Mouse (Mus musculus): ENCODE measurements around the gene Ferd3l. TPM values are rescaled to one million over a fixed set of nuclear protein-coding genes. Genes with fewer than 3 reads are reported as not detected.

The Ferd3l gene
- total RNA-seq (2022), result not detected

DNA sequence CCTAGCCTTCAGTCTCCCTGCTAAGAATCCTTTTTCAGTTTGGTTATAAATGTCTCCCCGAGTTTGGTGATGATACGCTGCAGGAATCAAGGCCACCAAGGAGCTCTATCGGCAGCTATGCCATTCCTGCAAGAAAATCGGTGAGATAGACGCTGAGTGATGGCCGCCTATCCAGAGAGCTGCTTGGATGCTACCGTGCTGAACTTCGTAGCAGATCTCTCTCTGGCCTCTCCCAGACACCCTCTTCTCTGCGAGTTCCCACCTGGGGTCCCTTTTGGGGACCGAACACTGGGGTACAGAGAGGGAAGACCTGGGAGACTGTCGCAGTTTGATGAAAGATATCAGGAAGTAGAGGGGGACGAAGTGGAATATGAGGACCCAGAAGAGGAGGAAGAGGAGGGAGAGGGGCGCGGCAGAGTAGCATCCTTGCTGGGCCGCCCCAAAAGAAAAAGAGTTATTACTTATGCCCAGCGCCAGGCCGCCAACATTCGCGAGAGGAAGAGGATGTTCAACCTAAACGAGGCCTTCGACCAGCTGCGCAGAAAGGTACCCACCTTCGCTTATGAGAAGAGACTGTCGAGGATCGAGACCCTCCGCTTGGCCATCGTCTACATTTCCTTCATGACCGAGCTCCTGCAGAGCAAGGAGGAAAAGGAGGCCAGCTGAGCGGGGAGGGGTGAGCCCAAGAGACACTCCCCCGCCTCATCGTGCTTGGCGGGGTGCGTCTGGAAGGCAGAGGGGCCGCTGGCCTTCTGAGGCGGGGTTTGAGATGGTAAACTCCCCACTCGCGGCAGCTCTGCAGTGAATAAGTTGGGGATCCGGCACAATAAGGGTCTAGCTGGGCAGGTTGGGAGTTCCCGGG lies at the start of gene Ferd3l:
Ferd3l (plus strand) TSS at position 95 of the 862 bp plus-strand sequence.
- DNase-seq, result no peak

DNA sequence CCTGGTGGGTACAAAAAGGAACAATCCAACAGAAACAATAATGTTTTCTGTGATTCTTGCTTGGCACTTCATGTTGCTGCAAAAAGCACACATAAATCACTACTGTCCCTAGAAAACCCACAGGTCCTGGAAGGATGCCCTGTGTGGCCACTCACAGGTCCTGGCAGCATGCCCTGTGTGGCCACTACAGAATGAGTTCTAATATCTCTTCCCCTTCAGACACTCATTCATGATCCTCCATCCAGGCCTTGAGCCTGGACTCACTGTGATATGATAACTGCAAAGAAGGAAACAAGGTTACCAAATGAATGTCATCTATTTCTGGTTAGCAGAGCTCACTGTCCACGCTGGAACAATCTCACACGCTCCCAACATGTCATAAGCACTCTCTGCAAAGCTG lies 34.3 kb upstream of the Ferd3l start:
- peak; percentile 17 for DNase-seq

DNA sequence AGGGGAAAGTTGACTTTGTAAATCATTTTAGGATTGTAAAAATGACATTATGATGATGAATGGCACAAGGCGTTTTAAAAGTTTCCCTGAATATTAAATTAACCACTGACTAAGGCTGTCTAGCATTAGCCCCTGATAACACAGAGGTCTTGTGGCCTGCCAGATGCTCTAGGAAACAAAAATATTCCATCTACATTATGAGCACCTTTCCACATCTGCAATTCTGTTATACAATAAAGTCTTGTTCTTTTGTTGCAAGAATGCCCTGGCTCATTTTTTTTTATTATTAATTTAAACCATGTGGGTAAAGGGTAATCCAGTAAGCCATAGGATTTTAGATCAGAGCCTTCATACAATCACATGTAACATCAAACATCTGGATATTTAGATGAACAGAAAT lies 33.6 kb upstream of the Ferd3l start:
- DNase-seq, result no peak

DNA sequence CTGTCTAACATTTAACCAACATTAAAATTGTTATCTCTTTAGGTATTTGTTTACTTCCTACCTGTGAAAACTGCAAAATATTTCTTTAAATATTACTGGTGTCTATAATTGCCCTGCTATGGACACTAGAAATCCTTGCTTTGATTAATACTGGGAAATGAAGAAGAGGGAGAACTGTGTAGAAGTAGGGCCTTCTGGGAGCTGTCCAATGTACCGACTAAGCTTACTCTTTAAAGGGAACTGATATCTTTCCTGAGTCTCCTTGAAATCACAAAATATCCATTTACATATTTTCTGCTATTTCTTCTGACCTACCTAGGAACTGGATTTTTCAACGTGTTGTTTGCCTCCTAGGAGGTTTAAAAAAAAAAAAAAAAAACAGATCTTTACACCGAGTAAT lies 1.5 kb upstream of the Ferd3l start:
- no peak for DNase-seq

DNA sequence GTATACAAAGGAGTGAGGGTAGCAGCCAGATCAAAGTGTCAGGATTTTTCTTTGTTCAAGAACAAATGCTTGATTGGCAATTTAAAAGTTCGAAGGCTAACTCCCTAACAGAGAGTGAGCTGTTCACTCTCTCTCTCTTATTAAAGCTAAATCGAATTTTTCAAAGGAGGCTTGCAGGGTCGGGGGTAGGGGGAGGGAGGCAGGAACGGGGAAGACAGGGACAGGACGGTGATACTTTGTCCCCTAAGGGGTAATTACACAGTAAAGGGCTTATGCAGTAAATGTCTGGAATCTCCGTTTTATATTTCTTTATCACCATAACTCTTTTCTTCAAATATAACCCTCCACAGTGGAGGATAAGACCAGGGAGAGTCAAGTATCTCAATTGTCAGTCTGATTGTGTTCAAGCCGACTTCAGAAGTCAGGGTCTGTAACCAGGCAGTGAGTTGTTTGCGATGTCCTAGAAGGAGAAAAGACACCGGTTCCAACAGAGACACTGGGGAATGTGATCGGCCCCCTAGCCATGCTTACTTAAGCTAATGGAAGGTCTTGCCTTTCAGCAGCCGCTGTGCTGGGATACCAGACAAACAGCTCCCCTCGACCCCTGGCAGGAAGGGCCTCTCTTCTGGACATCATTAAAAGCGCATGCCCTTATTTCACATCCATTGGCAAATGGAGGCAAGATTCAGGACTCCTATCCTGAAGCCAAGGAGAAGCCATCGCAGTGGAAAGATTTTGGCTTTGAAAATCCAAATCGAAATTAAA lies 709 bp upstream of the Ferd3l start:
- no peak for DNase-seq

DNA sequence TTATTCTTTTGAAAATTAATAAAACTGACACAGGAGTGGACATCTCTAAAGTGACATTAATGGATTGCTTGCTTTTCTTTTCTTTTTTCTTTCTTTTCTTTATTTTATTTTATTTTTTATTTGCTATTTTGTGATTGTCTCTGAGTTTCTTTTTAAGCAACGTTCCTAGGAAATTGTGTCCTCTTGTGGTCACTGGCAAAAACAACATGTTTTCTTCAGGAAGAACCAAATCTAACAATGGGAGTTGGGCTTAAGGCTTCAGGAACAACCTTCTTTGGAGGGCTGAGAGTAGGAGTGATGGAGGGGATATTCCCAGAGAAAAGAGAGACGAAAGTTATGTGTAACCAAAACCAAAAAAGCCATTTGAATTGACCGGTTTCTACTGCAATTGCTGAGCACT lies 24.6 kb downstream of the Ferd3l start:
- no peak for DNase-seq

DNA sequence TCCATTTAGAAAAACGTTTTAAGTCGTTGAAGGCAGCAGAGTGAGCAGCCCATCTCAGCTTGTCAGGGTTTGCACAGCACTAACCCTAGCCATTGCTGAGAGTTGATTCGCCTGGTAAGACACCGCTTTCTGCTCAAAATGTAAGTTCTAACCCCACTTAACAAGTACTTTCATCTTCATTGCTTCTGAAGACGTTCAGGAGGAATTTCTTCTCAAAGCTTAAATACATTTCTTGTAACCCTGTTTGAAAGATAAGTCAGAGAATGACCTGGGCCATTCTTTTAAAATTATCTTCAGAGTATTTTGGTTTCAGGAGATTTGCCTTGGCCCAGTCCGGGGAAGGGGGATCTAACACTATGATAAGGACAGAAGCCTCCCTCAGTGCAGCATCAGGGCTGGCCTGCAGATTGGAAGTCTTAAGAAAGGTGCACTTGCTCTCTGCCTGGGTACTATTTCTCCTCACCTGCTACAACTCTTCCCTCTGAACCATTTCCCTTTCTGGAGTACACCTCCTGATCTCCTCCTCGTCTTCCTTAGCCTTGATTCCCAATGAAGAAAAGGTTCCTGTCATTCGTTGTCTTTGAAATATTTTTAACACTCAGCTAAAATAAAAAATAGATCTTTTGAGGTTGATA lies 26.8 kb downstream of the Ferd3l start:
- no peak for DNase-seq

DNA sequence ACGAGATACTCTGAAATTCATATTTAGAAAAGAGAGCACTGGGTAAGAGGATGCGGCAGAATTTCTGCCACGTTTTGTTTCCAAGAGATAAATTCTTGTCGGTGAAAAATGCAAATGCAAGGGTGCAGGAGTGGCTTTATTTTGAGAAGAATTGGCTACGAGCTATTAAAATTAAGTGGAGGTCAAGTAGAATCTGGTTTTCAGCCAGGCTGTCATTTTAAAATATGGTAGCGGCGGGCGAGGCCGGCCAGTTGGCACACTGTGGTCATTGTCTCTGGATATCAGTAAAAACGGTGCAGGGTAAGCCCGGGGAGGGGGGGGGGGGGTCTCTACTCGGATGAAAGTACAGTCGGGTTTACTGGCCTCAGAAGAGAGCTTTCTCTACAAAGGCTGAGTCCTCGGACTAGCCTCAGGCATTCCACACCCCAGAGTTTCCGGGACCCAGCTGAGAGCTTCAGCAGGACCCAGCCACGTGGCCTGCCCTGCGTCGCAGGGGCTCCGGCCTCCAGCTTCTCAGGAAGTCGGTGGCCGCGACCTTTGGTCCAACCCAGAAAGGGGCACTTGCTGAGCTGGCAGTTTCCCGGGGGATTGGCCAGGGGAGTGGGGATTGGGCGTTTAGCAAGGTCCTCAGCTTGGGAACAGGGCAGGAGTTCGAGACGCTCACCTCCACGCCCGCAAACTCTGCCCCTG lies 27.5 kb downstream of the Ferd3l start:
- peak; percentile 11 for DNase-seq

DNA sequence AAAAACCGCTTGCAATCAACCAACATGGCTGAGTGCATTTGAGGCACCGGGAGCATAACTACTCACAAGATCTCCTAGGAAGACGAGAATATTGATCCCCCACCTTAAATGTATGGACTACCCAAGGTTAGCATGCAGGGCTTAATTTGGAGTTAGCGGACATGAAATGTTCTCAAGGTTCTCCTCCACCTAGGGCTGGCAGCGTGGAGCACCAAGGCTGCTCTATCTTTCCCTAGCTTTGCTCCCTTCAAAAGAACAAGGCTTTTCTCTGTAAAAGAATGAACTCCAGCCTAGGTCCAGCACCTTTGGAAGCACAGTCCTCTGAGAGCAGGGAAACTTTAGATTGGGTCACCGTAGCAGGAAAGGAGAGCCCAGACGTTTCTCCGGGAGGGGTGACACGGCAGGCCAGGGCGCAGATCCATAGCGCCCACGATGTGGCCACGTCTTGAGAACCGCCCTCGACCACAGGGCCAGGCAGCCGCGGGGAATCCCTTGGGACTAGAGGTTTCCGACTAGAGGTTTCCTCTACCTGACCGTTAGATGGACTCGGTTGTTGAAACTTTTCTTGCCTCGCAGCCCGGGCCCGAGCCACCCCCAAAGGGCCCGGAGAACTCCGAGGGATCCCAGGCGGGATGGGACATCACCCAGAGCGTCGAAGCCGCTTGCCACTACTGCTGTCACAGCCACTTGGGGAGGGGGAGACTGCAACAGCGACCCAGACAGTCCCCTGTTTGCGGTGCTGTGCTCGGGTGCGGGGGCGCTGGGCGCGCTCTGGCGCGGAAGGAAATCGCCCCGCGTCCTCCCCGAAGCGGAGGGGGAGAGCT lies 28.6 kb downstream of the Ferd3l start:
- no peak for DNase-seq

DNA sequence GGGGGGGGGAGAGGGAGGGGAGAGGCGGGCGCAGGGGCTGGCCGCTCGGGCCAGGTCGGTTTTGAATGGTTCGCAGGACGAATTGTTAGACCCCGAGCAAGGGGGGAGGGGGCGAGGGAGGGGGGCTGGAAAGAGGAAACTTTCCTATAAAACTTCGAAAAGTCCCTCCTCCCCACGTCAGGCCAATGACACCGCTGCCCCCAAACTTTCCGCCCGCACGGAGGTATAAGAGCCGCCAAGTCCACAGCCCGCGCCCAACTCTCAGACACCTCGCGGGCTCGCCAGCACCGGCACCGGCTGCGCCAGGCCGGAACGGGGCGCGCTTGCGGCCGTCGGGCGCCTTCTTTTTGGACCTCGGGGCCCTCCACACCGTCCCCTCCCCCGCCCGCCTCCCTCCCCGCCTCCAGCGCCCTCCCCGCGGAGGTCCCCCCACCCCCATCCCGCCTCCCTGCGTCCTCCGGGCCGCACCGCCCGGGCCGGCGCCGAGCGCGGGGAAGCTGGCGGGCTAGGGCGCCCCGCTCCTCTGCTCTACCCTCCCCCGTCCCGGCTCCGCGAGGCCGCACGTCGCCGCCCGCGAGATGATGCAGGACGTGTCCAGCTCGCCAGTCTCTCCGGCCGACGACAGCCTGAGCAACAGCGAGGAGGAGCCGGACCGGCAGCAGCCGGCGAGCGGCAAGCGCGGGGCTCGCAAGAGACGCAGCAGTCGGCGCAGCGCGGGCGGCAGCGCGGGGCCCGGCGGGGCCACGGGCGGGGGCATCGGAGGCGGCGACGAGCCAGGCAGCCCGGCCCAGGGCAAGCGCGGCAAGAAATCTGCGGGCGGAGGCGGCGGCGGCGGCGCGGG lies 29.4 kb downstream of the Ferd3l start, which contains the start of gene Twist1:
Twist1 (plus strand) TSS at position 272 of the 841 bp plus-strand sequence.
- DNase-seq, result no peak

DNA sequence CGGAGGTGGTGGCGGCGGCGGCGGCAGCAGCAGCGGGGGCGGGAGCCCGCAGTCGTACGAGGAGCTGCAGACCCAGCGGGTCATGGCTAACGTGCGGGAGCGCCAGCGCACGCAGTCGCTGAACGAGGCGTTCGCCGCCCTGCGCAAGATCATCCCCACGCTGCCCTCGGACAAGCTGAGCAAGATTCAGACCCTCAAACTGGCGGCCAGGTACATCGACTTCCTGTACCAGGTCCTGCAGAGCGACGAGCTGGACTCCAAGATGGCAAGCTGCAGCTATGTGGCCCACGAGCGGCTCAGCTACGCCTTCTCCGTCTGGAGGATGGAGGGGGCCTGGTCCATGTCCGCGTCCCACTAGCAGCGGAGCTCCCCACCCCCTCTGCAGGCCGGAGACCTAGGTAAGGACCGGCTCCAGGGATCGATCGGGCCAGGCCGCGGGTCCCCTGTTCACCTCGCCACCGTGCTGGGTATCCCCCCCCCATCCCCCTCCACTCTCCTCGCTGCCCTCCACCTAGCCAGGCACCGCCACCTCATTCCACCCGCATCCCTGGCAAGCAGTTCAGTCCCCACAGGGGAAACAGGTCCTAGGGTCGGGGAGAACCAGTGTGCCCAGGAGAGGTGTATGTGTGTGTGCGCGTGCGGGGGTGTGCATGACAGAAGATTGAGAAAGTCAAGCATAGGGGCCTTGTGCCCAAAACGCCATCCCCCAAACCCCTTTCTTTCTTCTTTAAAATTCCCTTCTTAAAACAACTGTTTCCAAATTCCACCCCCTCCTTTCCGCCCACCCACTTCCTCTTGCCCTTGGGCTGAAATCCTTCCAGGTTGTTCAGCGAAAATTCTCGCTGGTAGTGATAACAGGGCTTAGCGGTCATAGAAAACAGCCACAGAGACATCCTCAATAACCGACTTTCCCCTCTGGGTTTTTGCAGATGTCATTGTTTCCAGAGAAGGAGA lies 30.3 kb downstream of the Ferd3l start:
- no peak for DNase-seq

DNA sequence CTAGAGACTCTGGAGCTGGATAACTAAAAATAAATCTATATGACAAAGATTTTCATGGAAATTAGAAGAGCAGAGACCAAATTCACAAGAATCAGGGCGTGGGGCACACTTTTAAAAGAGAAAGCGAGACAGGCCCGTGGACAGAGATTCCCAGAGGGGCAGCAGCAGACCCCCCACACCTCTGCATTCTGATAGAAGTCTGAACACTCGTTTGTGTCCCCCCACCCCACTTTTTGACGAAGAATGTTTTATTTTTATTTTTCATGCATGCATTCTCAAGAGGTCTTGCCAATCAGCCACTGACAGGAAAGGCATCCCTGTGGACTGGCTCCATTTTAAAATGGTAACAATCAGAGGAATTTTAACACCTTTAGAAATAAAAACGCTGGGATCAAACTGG lies 31.0 kb downstream of the Ferd3l start:
- DNase-seq, result no peak

DNA sequence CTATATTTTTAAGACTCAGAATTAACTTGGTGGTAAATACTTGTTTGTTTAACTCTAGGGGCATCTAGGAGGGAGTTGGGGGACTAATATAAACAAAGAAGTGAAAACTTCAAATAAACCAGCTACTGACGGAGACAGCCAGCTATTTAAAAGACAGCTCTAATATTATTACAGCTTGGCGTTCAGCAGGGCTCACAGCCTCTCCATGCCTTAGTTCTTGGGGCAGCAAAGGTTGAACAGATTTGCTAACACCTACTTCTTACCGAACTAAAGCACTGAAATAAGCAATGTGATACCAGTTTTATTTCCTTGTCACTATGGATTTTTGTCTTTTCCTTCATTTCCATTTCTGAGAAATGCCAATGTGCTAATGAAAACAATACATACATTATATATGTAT lies 31.6 kb downstream of the Ferd3l start:
- DNase-seq, result no peak

DNA sequence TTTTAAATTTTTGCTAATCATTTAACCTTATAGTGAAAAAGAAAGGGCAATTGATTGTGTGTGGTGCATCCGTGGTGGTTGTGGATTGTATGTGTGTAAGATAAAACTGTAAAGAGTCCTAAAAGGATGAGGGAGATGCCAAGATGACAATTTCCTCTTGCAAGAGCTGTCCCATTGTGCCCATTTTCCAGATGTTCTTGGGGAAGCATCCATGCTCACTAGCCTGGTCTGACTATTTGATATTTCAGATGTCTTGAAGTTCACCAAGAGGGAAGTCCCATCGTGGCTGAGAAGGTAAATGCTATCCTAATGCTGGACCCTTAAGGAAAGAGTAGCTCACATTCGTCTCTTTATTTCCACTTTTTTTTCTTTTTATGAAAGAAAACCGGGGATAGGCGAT lies 32.8 kb downstream of the Ferd3l start:
- DNase-seq, result no peak

DNA sequence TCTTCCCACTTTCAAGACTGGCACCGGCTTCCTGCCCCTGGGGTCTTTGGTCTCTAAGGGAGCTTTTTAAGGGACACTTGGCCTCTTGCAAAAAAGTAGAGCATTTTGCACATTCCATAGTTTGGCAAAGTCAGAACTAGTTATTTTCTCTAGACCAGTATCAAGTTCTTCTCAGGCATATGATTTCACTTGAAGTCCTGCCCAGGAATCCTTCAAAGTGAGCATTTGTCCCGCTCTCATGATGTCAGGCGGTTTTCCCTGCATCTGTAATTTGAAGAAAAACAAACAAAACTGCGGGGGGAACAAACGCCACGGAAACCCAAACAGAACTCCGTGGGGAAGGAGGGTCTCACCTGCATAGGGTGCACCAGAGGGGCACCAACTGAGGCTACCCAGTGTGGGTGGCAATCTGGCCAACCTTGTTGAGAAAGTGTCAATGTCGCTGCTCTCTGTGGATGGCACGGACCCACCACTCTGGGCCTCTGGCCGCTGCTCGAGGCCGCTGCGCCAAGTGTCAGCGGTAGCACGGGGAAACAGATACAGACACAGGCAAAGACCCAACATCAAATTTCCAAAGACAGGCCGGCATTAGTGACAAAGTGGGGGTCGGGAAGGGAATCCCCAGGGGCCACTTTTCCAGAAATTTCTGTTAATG lies 34.0 kb downstream of the Ferd3l start:
- no peak for DNase-seq

DNA sequence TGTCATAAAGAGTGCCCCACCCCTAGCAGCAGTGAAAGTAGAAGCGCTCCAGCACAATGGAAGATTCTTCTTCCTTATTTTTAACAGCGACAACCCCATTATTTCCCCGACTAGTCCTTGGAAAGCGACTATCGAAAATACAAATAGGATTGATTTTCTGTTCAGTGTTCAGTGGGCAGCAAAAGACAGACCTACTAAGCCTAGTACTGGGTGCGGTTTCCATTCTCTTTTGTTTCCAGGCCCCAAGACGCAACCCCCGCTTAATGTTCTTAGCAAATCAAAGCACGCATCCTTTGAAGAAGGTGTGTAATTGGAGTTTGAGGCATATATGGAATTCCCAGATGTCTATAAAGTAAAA lies 34.5 kb downstream of the Ferd3l start:
- no peak for DNase-seq

DNA sequence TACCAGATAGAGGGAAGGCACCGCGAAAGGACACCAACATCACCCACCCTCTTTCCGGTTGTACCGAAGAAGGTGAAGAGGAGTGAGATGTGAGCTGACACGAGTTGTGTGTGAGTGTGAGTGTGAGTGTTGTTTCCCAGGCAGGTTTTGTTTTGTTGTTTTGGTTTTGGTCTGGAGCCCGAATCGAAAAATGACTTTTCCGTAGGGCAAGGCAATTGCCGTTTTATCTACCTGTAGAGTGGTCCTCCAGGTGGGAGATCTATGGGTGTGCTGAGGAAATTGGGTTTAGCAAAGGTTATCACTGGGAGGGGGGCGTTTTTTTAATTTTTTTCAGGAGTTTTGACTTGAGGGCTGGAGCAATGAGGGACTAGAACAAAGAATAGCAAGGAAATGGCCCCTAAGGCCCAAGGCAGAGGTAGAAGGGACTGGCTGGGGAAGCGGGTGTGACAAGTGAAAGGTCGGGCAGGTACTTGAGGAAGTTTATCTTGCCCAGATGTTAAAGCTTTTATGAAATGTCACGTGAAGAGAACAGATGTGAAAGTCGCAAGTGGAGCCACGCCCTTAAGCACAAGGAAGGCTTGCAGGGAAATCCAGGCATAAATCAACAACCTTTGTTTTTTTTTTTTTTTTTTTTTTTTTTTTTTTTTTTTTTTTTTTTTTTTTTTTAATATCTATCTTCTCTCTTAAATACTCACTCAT lies 35.6 kb downstream of the Ferd3l start:
- no peak for DNase-seq

DNA sequence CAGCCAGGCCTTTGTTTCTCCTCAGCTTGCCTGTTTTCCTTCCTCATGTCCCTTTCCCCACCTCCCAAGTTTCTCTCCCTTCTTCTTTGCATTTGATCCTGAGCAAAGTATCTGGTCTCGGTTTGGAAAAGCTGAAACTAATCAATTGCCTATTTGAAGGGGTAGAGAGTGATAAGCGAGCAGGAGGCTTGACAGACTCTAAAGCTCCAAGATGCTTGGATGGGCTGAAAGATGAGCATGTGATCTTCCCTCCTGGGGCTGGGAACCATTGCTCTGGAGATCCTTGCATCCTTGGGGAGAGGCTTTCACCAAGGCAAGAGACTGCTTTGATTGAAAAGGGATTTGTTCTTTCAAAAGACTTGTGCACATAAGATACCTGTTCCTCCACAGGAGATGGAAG lies 36.2 kb downstream of the Ferd3l start:
- DNase-seq, result no peak
